Mouse (Mus musculus): ENCODE data around the gene Amh.
"Not testable (repeated sequence)": the region's sequence is repeated elsewhere in the genome, so short reads cannot be mapped to it uniquely, and the experiment has no call there.

Amh gene

DNA sequence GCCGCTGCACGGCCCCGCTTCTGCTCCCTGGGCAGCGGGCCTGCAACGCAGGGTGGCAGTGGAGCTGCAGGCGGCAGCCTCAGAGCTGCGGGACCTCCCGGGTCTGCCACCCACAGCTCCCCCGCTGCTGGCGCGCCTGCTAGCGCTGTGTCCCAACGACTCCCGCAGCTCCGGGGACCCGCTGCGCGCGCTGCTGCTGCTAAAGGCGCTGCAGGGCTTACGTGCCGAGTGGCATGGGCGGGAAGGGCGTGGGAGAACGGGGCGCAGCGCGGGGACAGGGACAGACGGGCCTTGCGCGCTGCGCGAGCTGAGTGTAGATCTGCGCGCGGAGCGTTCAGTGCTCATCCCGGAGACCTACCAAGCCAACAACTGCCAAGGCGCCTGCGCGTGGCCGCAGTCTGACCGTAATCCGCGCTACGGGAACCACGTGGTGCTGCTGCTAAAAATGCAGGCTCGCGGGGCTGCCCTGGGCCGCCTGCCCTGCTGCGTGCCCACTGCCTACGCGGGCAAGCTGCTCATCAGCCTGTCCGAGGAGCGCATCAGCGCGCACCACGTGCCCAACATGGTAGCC lies 2.1 kb downstream of the Amh start:
- DNase-seq (ENCODE audit: low spot score in 2 of 2) = peak; percentile 78 to 80

DNA sequence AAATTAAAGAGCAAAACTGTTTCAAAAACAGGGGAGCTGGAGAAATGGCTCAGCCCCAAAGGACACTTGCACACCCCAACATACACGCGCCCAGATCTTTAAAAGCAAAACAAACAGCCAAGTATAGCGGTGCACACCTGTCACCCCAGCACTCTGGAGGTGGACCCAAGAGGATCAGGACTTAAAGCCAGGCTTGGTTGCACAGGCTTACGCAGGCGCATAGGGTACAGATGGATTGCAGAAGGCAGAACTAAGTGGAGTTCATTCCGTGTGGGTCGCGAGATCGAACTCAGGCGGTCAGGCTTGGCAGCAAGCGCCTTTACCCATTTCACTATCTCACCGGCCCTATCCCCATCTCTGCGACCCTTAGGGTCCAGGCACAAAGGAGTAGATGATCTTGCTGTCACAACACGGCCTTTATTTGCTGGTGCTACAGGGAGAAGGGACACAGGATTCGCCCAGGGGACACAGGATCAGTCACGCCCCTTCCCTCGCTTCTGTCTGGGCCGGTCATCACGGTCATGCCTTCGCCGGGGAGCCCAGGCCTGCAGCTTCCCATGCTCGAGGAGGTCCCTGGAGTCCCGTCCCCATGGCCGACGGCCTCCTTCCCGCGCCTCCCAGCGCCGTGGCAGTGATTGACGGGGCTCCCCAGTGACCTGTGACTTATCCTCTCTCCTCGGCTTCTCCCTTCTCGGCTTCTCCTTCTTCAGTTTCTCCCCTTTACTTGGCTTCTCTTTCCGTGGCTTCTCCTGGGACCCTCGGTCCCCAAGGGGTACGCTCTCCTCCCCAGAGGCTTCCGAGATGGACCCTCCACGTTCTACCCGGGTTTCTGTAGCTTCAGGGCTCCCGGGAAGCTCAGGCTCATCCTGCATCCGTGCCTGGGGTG lies 3.3 kb downstream of the Amh start:
- no peak for DNase-seq (ENCODE audit: low spot score in 2 of 2)

- no peak for DNase-seq (ENCODE audit: low spot score in 2 of 2)
Measured at GRCm38 (mm10) chr10:80808985-80809632, 4.1 kb downstream of the Amh start.

DNA sequence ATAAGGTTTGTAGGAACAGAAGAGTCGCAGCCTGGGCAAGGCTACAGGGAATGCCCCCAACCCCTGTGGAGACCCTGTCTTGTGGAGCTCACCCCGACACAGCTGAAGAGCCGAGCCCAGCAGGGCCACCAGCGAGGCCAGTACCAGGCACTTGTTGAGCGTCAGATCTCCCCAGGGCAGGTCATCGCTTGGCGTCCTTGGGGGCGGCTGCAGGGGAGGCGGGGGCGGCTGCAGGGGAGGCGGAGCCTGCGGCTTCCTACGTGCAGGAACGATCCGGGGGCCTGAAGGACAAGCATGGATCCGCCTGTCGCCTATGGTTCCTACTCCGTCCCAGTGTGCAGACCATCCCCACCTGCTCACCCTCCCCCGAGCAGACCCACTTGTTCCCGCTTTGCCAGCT lies 5.0 kb downstream of the Amh start:
- DNase-seq (ENCODE audit: low spot score in 2 of 2) = no peak

GRCm38 (mm10) chr10:80812391-80813041 lies 7.5 kb downstream of the Amh start:
- no peak for DNase-seq (ENCODE audit: low spot score in 2 of 2)

GRCm38 (mm10) chr10:80813366-80813765 lies 8.3 kb downstream of the Amh start, which contains the start of gene Jsrp1:
Gene Jsrp1 (minus strand): TSS chr10:80813498.
- no peak for DNase-seq (ENCODE audit: low spot score in 2 of 2)

GRCm38 (mm10) chr10:80814800-80815199 lies 9.8 kb downstream of the Amh start:
- no peak for DNase-seq (ENCODE audit: low spot score in 2 of 2)

DNA sequence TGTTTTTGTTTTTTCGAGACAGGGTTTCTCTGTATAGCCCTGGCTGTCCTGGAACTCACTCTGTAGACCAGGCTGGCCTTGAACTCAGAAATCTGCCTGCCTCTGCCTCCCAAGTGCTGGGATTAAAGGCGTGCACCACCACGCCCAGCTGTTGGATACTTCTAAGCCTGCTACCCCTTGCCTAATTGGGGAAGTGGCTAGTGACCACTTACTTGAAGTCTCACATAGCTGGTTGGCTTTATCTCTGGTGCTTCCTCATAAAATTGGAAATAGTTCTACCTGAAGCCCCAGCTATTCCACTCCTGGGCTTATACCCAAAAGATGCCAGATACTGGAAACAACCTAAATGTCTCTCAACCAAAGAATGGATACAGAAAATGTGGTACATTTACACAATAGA lies 11.3 kb downstream of the Amh start:
- not testable (repeated sequence) for DNase-seq (ENCODE audit: low spot score in 2 of 2)

- no peak for DNase-seq (ENCODE audit: low spot score in 2 of 2)
Measured at GRCm38 (mm10) chr10:80817164-80817563, 12.1 kb downstream of the Amh start.

DNA sequence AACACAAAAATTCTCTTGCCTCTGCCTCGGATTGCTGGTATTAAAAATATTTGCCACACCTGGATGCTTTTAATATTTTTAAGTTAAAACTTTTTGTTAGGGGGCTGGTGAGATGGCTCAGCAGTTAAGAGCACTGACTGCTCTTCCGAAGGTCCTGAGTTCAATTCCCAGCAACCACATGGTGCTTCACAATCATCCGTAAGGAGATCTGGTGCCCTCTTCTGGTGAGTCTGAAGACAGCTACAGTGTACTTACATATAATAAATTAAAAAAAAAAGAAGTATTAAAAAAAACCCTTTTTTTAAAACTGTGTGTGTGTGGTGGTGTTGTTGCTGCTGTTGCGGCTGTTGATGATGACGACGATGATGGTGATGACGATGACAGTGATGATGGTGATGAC lies 12.9 kb downstream of the Amh start:
- DNase-seq (ENCODE audit: low spot score in 2 of 2) = not testable (repeated sequence)

GRCm38 (mm10) chr10:80818599-80819281 lies 13.7 kb downstream of the Amh start:
- no peak for DNase-seq (ENCODE audit: low spot score in 2 of 2)

GRCm38 (mm10) chr10:80819406-80819805 lies 14.4 kb downstream of the Amh start:
- no peak for DNase-seq (ENCODE audit: low spot score in 2 of 2)

- no peak for DNase-seq (ENCODE audit: low spot score in 2 of 2)
Measured at GRCm38 (mm10) chr10:80821991-80822390, 16.9 kb downstream of the Amh start.

DNA sequence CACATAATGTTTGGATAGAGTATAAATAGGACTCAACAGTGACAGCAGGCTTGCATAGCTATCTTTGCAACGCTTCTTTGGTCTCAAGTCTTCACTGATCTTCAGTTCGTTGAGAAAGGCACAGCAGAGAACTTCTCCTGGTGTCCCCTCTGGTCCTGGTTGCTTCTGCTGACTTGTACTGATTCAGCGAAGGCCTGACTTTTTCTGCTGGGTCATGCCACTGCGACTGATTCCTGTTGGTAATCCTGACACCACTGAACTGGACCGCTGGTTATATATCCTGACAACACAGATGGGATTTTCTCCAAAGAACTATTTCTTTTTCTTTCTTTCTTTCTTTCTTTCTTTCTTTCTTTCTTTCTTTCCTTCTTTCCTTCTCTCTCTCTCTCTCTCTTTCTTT lies 17.5 kb downstream of the Amh start:
- DNase-seq (ENCODE audit: low spot score in 2 of 2) = no peak

GRCm38 (mm10) chr10:80823316-80823715 lies 18.3 kb downstream of the Amh start:
- DNase-seq (ENCODE audit: low spot score in 2 of 2) = no peak

DNA sequence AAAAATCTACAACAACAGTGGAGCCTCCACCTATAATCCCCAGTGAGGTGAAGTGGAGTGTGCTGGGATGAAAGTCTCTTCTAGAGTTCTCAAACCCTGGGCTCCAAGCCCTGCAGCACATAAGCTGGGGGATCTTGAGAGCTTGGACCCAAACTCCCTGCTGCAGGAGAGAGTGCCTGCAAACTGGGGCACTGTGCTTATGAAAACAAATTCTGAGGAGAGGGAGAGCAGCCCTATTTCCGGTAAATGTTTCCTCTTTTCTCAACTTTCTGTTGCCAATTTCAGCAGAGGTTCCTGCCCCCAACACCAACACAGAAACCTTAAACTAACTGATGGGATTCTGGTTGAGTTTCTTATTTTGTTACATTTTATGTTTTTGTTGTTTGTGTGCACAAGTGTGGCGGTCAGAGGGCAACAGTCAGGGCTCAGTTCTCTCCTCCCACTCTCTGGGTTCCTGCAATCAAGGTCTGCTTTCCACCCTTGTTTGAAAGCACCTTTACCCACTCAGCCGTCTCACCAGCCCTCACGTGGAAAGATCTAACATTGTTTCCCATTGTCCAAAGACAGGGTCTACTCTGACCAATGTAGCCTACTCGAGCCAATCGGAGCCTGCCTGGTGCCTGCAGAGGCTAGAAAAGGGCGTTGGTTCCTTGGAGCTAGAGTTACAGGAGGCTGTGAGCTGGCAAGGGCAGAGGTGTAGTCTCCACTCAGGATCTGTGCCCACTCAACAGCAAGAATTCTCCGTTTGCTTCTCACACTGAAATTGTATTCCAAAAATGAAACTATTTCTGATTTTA lies 19.0 kb downstream of the Amh start:
- DNase-seq (ENCODE audit: low spot score in 2 of 2) = no peak

- no peak for DNase-seq (ENCODE audit: low spot score in 2 of 2)
Measured at GRCm38 (mm10) chr10:80824827-80825226, 19.8 kb downstream of the Amh start.

DNA sequence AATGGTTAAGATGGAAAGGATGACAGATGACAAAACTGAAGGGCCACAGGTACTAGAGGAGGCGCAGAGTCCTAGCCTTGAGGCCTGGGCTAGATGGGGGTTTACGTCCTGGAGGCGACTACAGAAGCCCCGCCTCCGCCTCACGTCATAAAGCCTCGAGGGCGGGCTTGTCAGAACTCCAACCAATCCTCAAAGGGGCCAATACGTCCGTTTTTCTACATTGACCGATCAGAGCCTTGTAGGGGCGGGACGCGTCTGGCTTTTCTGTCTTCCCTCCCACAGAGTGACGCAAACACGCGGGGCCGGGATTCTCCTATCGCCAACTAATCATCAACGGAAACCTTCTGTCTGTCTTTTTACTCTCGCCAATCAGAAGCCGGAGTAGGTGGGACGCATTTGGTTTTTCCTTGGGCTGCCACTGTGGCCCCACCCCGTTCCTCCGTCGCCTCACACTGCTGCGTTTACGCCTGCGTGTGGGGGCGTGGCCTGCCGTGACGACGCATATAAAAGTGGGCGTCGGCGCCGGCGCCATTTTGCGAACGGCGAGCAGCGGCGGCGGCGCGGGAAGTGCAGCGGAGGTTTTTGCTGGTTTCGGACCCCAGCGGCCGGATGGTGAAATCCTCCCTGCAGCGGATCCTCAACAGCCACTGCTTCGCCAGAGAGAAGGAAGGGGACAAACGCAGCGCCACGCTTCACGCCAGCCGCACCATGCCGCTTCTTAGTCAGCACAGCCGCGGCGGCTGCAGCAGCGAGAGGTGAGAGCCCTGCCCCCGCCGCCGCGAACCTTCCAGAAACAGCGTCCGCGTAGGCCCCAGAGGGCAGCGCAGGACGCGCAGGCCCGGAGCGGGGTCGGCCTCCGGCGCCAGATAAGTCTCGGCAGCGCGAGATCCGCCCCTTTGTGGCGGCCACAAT lies 21.4 kb downstream of the Amh start, which contains the start of gene Oaz1:
TSS of gene Oaz1 (plus strand) at position 506 of the 912 bp plus-strand sequence.
- peak; percentile 100 for DNase-seq (ENCODE audit: low spot score in 2 of 2)

DNA sequence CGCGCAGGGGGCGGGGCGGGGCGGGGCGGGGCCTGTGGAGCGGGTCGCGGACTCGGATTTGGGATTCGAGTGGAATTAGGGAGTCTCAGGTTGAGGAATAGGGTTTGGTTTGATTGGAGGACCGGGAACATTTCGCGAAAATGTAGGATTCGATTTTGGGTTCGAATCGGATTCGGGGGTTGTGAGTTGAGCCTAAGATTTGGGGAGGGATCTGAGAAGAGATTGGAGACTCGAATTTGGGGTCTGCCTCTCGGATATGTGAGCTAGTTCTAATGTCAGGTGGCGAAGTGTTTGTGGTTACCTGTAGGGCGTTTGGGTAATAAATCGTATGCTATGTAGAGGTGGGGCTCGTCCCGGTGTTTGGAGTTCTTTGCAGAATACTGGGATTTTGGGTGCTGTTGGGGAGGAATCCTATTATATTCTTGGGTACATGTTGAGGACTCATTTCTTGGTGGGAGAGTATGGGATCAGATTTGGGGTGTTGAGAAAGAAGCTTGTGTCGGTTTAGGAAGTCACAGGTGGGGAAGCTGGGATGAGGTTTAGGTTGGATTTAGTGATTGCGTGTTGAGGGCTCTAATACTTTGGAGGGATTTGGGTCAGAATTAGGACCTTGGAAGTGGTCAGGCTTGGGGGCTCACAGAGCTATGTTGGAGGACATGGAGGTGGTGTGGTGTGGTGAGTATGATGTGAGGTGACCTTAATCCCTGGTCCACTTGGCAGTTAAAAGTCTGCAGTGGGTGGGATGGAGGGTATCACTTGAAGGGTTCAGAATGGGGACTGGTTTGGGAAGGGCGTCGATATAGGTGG lies 22.2 kb downstream of the Amh start:
- DNase-seq (ENCODE audit: low spot score in 2 of 2) = no peak
